Mouse (Mus musculus): ENCODE results near the gene Rchy1. TPM values are rescaled to one million over a fixed set of nuclear protein-coding genes. Genes with fewer than 3 reads are reported as not detected.

The Rchy1 gene
- polyA plus RNA-seq, 1 experiment from 2014 or later = 62.9 TPM

- Histone ChIP-seq H3K4me2 (ENCODE audit: low read depth, low read length) (no peak overlapping the region), H3K4me1 (replicated peaks; ENCODE audit: control insufficient read depth, insufficient read depth, low read length) (no peaks in the 10 kb centered on the region), H3K9me3 (ENCODE audit: control insufficient read depth, low read length) (no peaks in the 10 kb centered on the region), H3K27me3 (ENCODE audit: control insufficient read depth, insufficient read depth, low read depth, low read length) (no peaks in the 10 kb centered on the region), H3K9ac (ENCODE audit: low read length) (no peak overlapping the region), H3K27ac (ENCODE audit: low read length) (no peak overlapping the region), H3K4me3 (ENCODE audit: low read length) (no peak overlapping the region), H3K36me3 (ENCODE audit: control insufficient read depth, insufficient read depth, low read length) (no peaks in the 10 kb centered on the region)
- WGBS = 86% methylated on average over 2 of the region's 2 CpGs
- no peak for ATAC-seq (ENCODE audit: low read depth)
Observed at GRCm38 (mm10) chr5:91987799-91988198, 24.9 kb upstream of the Rchy1 start.

- Histone ChIP-seq H3K4me1 (replicated peaks; ENCODE audit: control insufficient read depth, insufficient read depth, low read length) (no peaks in the 10 kb centered on the region), H3K36me3 (ENCODE audit: control insufficient read depth, insufficient read depth, low read length) (no peaks in the 10 kb centered on the region), H3K27ac (ENCODE audit: low read length) (no peak within 1 kb of the TSS), H3K27me3 (ENCODE audit: control insufficient read depth, insufficient read depth, low read depth, low read length) (no peaks in the 10 kb centered on the region), H3K4me2 (ENCODE audit: low read depth, low read length) (no peak within 1 kb of the TSS), H3K9me3 (ENCODE audit: control insufficient read depth, low read length) (no peaks in the 10 kb centered on the region), H3K4me3 (ENCODE audit: low read length) (no peak within 1 kb of the TSS), H3K9ac (ENCODE audit: low read length) (no peak within 1 kb of the TSS)
- no peak for ATAC-seq (ENCODE audit: low read depth)
- WGBS = 67% methylated on average over 4 of the region's 4 CpGs
Observed at GRCm38 (mm10) chr5:91987236-91987635, 24.4 kb upstream of the Rchy1 start, which contains the start of gene Odaph. Odaph (plus strand) TSS chr5:91987475.

DNA sequence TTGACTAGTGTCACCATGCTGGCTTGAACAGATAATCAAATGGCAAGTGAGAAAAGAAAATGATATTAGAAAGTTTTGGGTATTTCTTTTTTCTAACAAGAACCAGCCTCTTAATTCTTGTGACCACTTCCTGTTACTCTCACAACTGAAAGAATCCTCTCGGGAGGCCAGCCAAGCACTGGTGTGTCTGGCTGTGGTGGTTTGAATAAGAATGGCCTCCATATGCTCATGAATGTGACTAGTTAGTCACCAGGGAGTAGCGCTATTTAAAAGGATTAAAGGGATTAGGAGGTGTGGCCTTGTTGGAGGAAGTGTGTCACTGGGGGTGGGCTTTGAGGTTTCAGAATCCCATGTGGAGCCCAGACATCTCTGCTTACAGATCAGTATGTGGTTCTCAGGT is 22.9 kb upstream of the Rchy1 start:
- Histone ChIP-seq H3K4me1 (replicated peaks; ENCODE audit: control insufficient read depth, insufficient read depth, low read length) (no peaks in the 10 kb centered on the region), H3K4me2 (ENCODE audit: low read depth, low read length) (no peak overlapping the region), H3K36me3 (ENCODE audit: control insufficient read depth, insufficient read depth, low read length) (no peaks in the 10 kb centered on the region), H3K9ac (ENCODE audit: low read length) (no peak overlapping the region), H3K9me3 (ENCODE audit: control insufficient read depth, low read length) (no peaks in the 10 kb centered on the region), H3K27ac (ENCODE audit: low read length) (no peak overlapping the region), H3K4me3 (ENCODE audit: low read length) (no peak overlapping the region), H3K27me3 (ENCODE audit: control insufficient read depth, insufficient read depth, low read depth, low read length) (no peaks in the 10 kb centered on the region)
- WGBS = 66% methylated on average over 2 of the region's 2 CpGs
- no peak for ATAC-seq (ENCODE audit: low read depth)

DNA sequence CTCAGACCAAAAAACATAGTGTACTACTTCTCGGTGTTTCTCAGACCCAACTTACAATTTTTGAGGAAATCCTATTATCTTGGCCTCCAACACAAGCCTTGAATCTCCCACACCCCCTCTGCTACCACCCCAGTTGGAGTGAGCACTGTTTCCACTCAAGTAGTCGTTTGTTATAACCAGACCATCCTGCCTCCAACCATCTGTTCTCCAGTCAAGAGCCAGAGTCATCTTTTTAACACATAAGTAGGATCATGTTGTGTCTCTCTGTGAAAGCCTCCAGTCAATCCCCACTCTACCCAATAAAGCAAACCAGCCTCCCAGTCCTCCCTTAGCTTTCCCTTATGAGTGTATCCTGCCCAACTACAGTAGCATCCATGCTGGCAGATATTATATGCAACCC is 20.6 kb upstream of the Rchy1 start:
- no peaks in the 10 kb centered on the region for H3K27me3 ChIP-seq (ENCODE audit: control insufficient read depth, insufficient read depth, low read depth, low read length)
- 71% methylated on average over 2 of the region's 2 CpGs for WGBS
- H3K4me2 ChIP-seq (ENCODE audit: low read depth, low read length) = no peak overlapping the region
- H3K9me3 ChIP-seq (ENCODE audit: control insufficient read depth, low read length) = no peaks in the 10 kb centered on the region
- ATAC-seq (ENCODE audit: low read depth) = no peak
- H3K4me1 ChIP-seq (replicated peaks; ENCODE audit: control insufficient read depth, insufficient read depth, low read length) = no peaks in the 10 kb centered on the region
- H3K9ac ChIP-seq (ENCODE audit: low read length) = no peak overlapping the region
- no peaks in the 10 kb centered on the region for H3K36me3 ChIP-seq (ENCODE audit: control insufficient read depth, insufficient read depth, low read length)
- H3K27ac ChIP-seq (ENCODE audit: low read length) = no peak overlapping the region
- no peak overlapping the region for H3K4me3 ChIP-seq (ENCODE audit: low read length)

GRCm38 (mm10) chr5:91981176-91981840 is 18.4 kb upstream of the Rchy1 start:
- Histone ChIP-seq H3K4me2 (ENCODE audit: low read depth, low read length) (no peak overlapping the region), H3K4me1 (replicated peaks; ENCODE audit: control insufficient read depth, insufficient read depth, low read length) (no peaks in the 10 kb centered on the region), H3K9me3 (ENCODE audit: control insufficient read depth, low read length) (no peaks in the 10 kb centered on the region), H3K27me3 (ENCODE audit: control insufficient read depth, insufficient read depth, low read depth, low read length) (no peaks in the 10 kb centered on the region), H3K4me3 (ENCODE audit: low read length) (no peak overlapping the region), H3K9ac (ENCODE audit: low read length) (no peak overlapping the region), H3K36me3 (ENCODE audit: control insufficient read depth, insufficient read depth, low read length) (no peaks in the 10 kb centered on the region), H3K27ac (ENCODE audit: low read length) (no peak overlapping the region)
- no peak for ATAC-seq (ENCODE audit: low read depth)
- WGBS = 85% methylated on average over 11 of the region's 11 CpGs

DNA sequence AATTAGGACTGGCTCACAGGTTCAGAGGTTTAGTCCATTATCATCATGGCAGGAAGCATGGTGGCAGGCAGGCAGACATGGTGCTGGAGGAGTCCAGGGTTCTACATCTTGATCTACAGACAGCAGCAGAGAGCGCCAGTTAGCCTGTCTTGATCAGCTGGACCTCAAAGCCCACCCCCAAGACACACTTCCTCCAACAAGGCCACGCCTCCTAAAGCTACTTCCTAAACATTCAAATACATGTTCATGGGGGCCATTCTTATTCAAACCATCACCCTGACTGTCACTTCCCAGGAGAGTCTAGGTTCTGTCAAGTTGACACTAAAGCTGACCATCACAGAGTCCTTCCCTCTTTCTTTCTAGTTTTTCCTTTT is 14.5 kb upstream of the Rchy1 start:
- Histone ChIP-seq H3K4me2 (ENCODE audit: low read depth, low read length) (no peak overlapping the region), H3K27ac (ENCODE audit: low read length) (no peak overlapping the region), H3K4me1 (replicated peaks; ENCODE audit: control insufficient read depth, insufficient read depth, low read length) (no peaks in the 10 kb centered on the region), H3K9ac (ENCODE audit: low read length) (no peak overlapping the region), H3K9me3 (ENCODE audit: control insufficient read depth, low read length) (no peaks in the 10 kb centered on the region), H3K4me3 (ENCODE audit: low read length) (no peak overlapping the region), H3K36me3 (ENCODE audit: control insufficient read depth, insufficient read depth, low read length) (no peaks in the 10 kb centered on the region), H3K27me3 (ENCODE audit: control insufficient read depth, insufficient read depth, low read depth, low read length) (no peaks in the 10 kb centered on the region)
- no peak for ATAC-seq (ENCODE audit: low read depth)
- WGBS = 71% methylated on average over 2 of the region's 2 CpGs

DNA sequence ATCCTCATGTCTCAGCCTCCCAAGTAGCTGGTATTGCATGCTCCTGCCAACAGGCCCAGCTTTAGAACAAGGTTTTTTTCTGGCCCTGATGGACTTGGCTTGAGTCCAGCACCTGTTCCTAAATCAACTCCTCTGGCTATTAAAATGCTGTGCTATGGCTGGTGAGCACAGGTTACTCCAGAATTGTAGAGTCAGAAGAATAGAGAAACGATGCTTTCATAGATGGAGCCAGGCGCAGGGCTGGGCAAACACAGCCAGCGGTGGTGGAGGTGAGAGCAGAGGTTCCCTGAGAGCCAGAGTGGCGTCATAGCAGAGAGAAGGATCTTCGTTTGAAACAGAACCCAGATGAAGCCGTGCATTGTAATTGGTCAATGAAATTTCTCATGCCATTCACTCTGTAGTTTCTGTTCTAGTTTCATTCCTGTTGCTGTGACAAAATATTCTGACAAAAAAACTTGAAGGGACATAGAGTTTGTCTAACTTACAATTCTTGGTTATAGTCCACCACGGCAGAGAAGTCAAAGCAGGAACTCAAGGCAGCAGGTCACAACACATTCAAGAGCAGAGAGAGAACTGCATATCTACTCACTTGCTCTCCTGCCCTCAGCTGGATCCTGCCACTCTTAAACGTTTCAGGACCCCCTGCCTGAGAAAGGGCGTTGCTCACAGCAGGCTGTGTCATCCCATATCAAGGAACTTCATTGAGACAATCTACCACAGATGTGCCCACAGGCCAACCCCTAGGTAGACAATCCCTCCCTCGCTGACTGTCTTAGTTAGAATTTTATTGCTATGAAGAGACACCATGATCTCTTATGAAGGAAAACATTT is 13.9 kb upstream of the Rchy1 start:
- no peak overlapping the region for H3K27ac ChIP-seq (ENCODE audit: low read length)
- H3K27me3 ChIP-seq (ENCODE audit: control insufficient read depth, insufficient read depth, low read depth, low read length) = no peaks in the 10 kb centered on the region
- no peak overlapping the region for H3K4me2 ChIP-seq (ENCODE audit: low read depth, low read length)
- 69% methylated on average over 10 of the region's 10 CpGs for WGBS
- H3K9me3 ChIP-seq (ENCODE audit: control insufficient read depth, low read length) = no peaks in the 10 kb centered on the region
- no peak overlapping the region for H3K4me3 ChIP-seq (ENCODE audit: low read length)
- no peaks in the 10 kb centered on the region for H3K4me1 ChIP-seq (replicated peaks; ENCODE audit: control insufficient read depth, insufficient read depth, low read length)
- no peaks in the 10 kb centered on the region for H3K36me3 ChIP-seq (ENCODE audit: control insufficient read depth, insufficient read depth, low read length)
- no peak for ATAC-seq (ENCODE audit: low read depth)
- no peak overlapping the region for H3K9ac ChIP-seq (ENCODE audit: low read length)

GRCm38 (mm10) chr5:91975758-91976157 is 12.9 kb upstream of the Rchy1 start:
- WGBS = 93% methylated on average over 9 of the region's 9 CpGs
- no peaks in the 10 kb centered on the region for H3K9me3 ChIP-seq (ENCODE audit: control insufficient read depth, low read length)
- no peaks in the 10 kb centered on the region for H3K27me3 ChIP-seq (ENCODE audit: control insufficient read depth, insufficient read depth, low read depth, low read length)
- ATAC-seq (ENCODE audit: low read depth) = no peak
- no peaks in the 10 kb centered on the region for H3K36me3 ChIP-seq (ENCODE audit: control insufficient read depth, insufficient read depth, low read length)
- no peak overlapping the region for H3K4me2 ChIP-seq (ENCODE audit: low read depth, low read length)
- no peak overlapping the region for H3K9ac ChIP-seq (ENCODE audit: low read length)
- no peaks in the 10 kb centered on the region for H3K4me1 ChIP-seq (replicated peaks; ENCODE audit: control insufficient read depth, insufficient read depth, low read length)
- no peak overlapping the region for H3K27ac ChIP-seq (ENCODE audit: low read length)
- no peak overlapping the region for H3K4me3 ChIP-seq (ENCODE audit: low read length)

GRCm38 (mm10) chr5:91974002-91974401 is 11.1 kb upstream of the Rchy1 start:
- WGBS = 81% methylated on average over 7 of the region's 7 CpGs
- Histone ChIP-seq H3K36me3 (ENCODE audit: control insufficient read depth, insufficient read depth, low read length) (no peaks in the 10 kb centered on the region), H3K4me2 (ENCODE audit: low read depth, low read length) (no peak overlapping the region), H3K27ac (ENCODE audit: low read length) (no peak overlapping the region), H3K9ac (ENCODE audit: low read length) (no peak overlapping the region), H3K4me3 (ENCODE audit: low read length) (no peak overlapping the region), H3K4me1 (replicated peaks; ENCODE audit: control insufficient read depth, insufficient read depth, low read length) (no peaks in the 10 kb centered on the region), H3K27me3 (ENCODE audit: control insufficient read depth, insufficient read depth, low read depth, low read length) (no peaks in the 10 kb centered on the region), H3K9me3 (ENCODE audit: control insufficient read depth, low read length) (no peaks in the 10 kb centered on the region)
- ATAC-seq (ENCODE audit: low read depth) = no peak
